8 mouse cellular contexts compared by ENCODE assay signal in genomic region chr4:41760288-41760721, GRCm38 (mm10). TPM values are rescaled to one million over a fixed set of nuclear protein-coding genes. Genes with fewer than 3 reads are reported as not detected.
A peak's percentile ranks its signal among the peaks of the same experiment; 100 is the strongest.
DNase-seq lines count a peak whose midpoint lies in the region; ATAC-seq and TF ChIP-seq lines count a peak whose summit lies in the region.

No protein-coding gene starts in this region.

- no peak overlapping the region for H3K27ac ChIP-seq in bone marrow macrophage, adult 2 months (ENCODE audit: insufficient read depth, low read depth, low read length)
- peak overlapping the region; percentile 95 for H3K27ac ChIP-seq in embryonic facial prominence, embryonic 15.5 days (replicated peaks)
- peak overlapping the region; percentile 97 for H3K27ac ChIP-seq in heart, embryonic 12.5 days (ENCODE audit: poor library complexity, severe bottlenecking)
- H3K27ac ChIP-seq in kidney, embryonic 16.5 days (ENCODE audit: low read length): peak overlapping the region; percentile 92
- peak overlapping the region; percentile 80 for H3K27ac ChIP-seq in liver, embryonic 13.5 days
- peak overlapping the region; percentile 82 for H3K27ac ChIP-seq in testis, adult 2 months (ENCODE audit: control insufficient read depth, insufficient read depth, low read depth, low read length)

- H3K9me3 ChIP-seq in E14TG2a.4 (ENCODE audit: low read length): no peaks in the 10 kb centered on the region
- no peaks in the 10 kb centered on the region for H3K9me3 ChIP-seq in embryonic facial prominence, embryonic 15.5 days (replicated peaks)
- H3K9me3 ChIP-seq in heart, embryonic 12.5 days (replicated peaks): no peaks in the 10 kb centered on the region
- no peaks in the 10 kb centered on the region for H3K9me3 ChIP-seq in kidney, embryonic 16.5 days (ENCODE audit: low read length)
- no peaks in the 10 kb centered on the region for H3K9me3 ChIP-seq in liver, embryonic 13.5 days (replicated peaks)

- peak; percentile 87 for ATAC-seq in embryonic facial prominence, embryonic 15.5 days (ENCODE audit: insufficient number of reproducible peaks, low FRiP score, low TSS enrichment, low read depth)
- ATAC-seq in heart, embryonic 12.5 days (ENCODE audit: insufficient number of reproducible peaks, low FRiP score): peak; percentile 91
- peak; percentile 93 for ATAC-seq in kidney, embryonic 16.5 days (ENCODE audit: low FRiP score, low TSS enrichment)
- ATAC-seq in liver, embryonic 13.5 days (ENCODE audit: low read depth): peak; percentile 91

- H3K4me2 ChIP-seq in embryonic facial prominence, embryonic 15.5 days (replicated peaks): peak overlapping the region; percentile 66
- peak overlapping the region; percentile 81 for H3K4me2 ChIP-seq in heart, embryonic 12.5 days
- peak overlapping the region; percentile 65 for H3K4me2 ChIP-seq in kidney, embryonic 16.5 days (replicated peaks; ENCODE audit: low read depth, low read length)
- H3K4me2 ChIP-seq in liver, embryonic 13.5 days: peak overlapping the region; percentile 63

- no peak for TF ChIP-seq POLR2A in bone marrow macrophage, adult 2 months (IDR thresholded peaks at IDR 0.05; ENCODE audit: borderline replicate concordance, low read depth, low read length)
- TF ChIP-seq POLR2A in testis, adult 2 months (IDR thresholded peaks at IDR 0.05; ENCODE audit: control insufficient read depth, low read depth, low read length): peak; percentile 55; the same call in 1 of the 2 replicates

- WGBS in embryonic facial prominence, embryonic 15.5 days: 1% methylated on average over 15 of the region's 15 CpGs
- WGBS in heart, embryonic 12.5 days: 1% methylated on average over 15 of the region's 15 CpGs
- 1% methylated on average over 15 of the region's 15 CpGs for WGBS in kidney, embryonic 16.5 days
- WGBS in liver, embryonic 13.5 days (ENCODE audit: insufficient replicate concordance): under 1% methylated on average over 15 of the region's 15 CpGs

- H3K4me1 ChIP-seq in E14TG2a.4 (replicated peaks; ENCODE audit: low read depth, low read length): peaks cover 67% of the 10 kb centered on the region
- peaks cover 13% of the 10 kb centered on the region for H3K4me1 ChIP-seq in bone marrow macrophage, adult 2 months (ENCODE audit: control insufficient read depth, insufficient read depth, low read length)
- H3K4me1 ChIP-seq in embryonic facial prominence, embryonic 15.5 days: peaks cover 46% of the 10 kb centered on the region
- H3K4me1 ChIP-seq in heart, embryonic 12.5 days (replicated peaks): peaks cover 47% of the 10 kb centered on the region
- H3K4me1 ChIP-seq in kidney, embryonic 16.5 days (ENCODE audit: insufficient read depth, low read length): peaks cover 44% of the 10 kb centered on the region
- H3K4me1 ChIP-seq in liver, embryonic 13.5 days (replicated peaks): peaks cover 48% of the 10 kb centered on the region
- peaks cover 28% of the 10 kb centered on the region for H3K4me1 ChIP-seq in testis, adult 2 months (ENCODE audit: control insufficient read depth, insufficient read depth, low read length)

- no peak for TF ChIP-seq CTCF in E14TG2a.4 (conservative IDR thresholded peaks at IDR 0.05; ENCODE audit: low read length)
- TF ChIP-seq CTCF in bone marrow macrophage, adult 2 months (IDR thresholded peaks at IDR 0.05; ENCODE audit: low read depth, low read length): no peak
- TF ChIP-seq CTCF in testis, adult 2 months (IDR thresholded peaks at IDR 0.05; ENCODE audit: control insufficient read depth, insufficient read depth, insufficient replicate concordance, low read depth, low read length): no peak

- peak overlapping the region; percentile 50 for H3K9ac ChIP-seq in embryonic facial prominence, embryonic 15.5 days
- peak overlapping the region; percentile 67 for H3K9ac ChIP-seq in heart, embryonic 12.5 days
- H3K9ac ChIP-seq in kidney, embryonic 16.5 days (replicated peaks; ENCODE audit: low read length): peak overlapping the region; percentile 71
- peak overlapping the region; percentile 66 for H3K9ac ChIP-seq in liver, embryonic 13.5 days

- H3K36me3 ChIP-seq in E14TG2a.4 (ENCODE audit: insufficient read depth, low read length): peaks cover 31% of the 10 kb centered on the region
- peaks cover 13% of the 10 kb centered on the region; the same call in 1 of the 2 replicates for H3K36me3 ChIP-seq in embryonic facial prominence, embryonic 15.5 days
- peaks cover 22% of the 10 kb centered on the region for H3K36me3 ChIP-seq in heart, embryonic 12.5 days
- H3K36me3 ChIP-seq in kidney, embryonic 16.5 days (ENCODE audit: insufficient read depth, low read length): no peaks in the 10 kb centered on the region
- peaks cover 19% of the 10 kb centered on the region; the same call in 1 of the 2 replicates for H3K36me3 ChIP-seq in liver, embryonic 13.5 days
- no peaks in the 10 kb centered on the region for H3K36me3 ChIP-seq in testis, adult 2 months (ENCODE audit: control insufficient read depth, insufficient read depth, low read length)

- peak overlapping the region; percentile 64 for H3K4me3 ChIP-seq in E14TG2a.4 (replicated peaks; ENCODE audit: low read length)
- peak overlapping the region; percentile 57 for H3K4me3 ChIP-seq in bone marrow macrophage, adult 2 months (ENCODE audit: insufficient read depth, low read length)
- H3K4me3 ChIP-seq in embryonic facial prominence, embryonic 15.5 days (replicated peaks): peak overlapping the region; percentile 59
- H3K4me3 ChIP-seq in heart, embryonic 12.5 days: peak overlapping the region; percentile 49
- peak overlapping the region; percentile 52 for H3K4me3 ChIP-seq in kidney, embryonic 16.5 days (ENCODE audit: low read length)
- peak overlapping the region; percentile 43 for H3K4me3 ChIP-seq in liver, embryonic 13.5 days (replicated peaks)
- H3K4me3 ChIP-seq in testis, adult 2 months (ENCODE audit: control insufficient read depth, low read depth, low read length): peak overlapping the region; percentile 84

- no peaks in the 10 kb centered on the region for H3K27me3 ChIP-seq in E14TG2a.4 (ENCODE audit: insufficient read depth, low read length)
- no peaks in the 10 kb centered on the region for H3K27me3 ChIP-seq in embryonic facial prominence, embryonic 15.5 days
- no peaks in the 10 kb centered on the region for H3K27me3 ChIP-seq in heart, embryonic 12.5 days (replicated peaks)
- no peaks in the 10 kb centered on the region for H3K27me3 ChIP-seq in kidney, embryonic 16.5 days (ENCODE audit: insufficient read depth, low read length)
- no peaks in the 10 kb centered on the region for H3K27me3 ChIP-seq in liver, embryonic 13.5 days
- no peaks in the 10 kb centered on the region for H3K27me3 ChIP-seq in testis, adult 2 months (ENCODE audit: control insufficient read depth, insufficient read depth, low read length)

- DNase-seq in liver, embryonic 13.5 days: peak; percentile 85
- DNase-seq in neural tube, embryonic 10.5 days (ENCODE audit: extremely low spot score, low spot score): peak; percentile 83

RNA-seq across cellular contexts. Expression of gene Sigmar1, which starts 4.3 kb away (rescaled TPM):
- 52.7 and 60.0 TPM in 2 replicates for polyA plus RNA-seq in bone marrow macrophage, adult 2 months (2012; ENCODE audit: insufficient read depth, insufficient read length, missing spikeins)
- polyA plus RNA-seq in embryonic facial prominence, embryonic 15.5 days (2015; fragmentation: Nextera tagmentation; extraction: Ambion mirVana): 75.9 and 79.7 TPM in 2 replicates
- polyA plus RNA-seq in heart, embryonic 12.5 days (2016; fragmentation: Nextera tagmentation; extraction: Ambion mirVana): 61.2 and 62.1 TPM in 2 replicates
- 98.2 and 100 TPM in 2 replicates for polyA plus RNA-seq in kidney, embryonic 16.5 days (2015; fragmentation: Nextera tagmentation; extraction: Ambion mirVana)
- 45.1 and 45.2 TPM in 2 replicates for polyA plus RNA-seq in liver, embryonic 13.5 days (2015; fragmentation: Nextera tagmentation; extraction: Ambion mirVana)
- polyA plus RNA-seq in testis, adult 2 months (2012; rRNA removed): 21.0 and 22.3 TPM in 2 replicates

RNA-seq across cellular contexts. Expression of gene Galt, which starts 5.3 kb away (rescaled TPM):
- polyA plus RNA-seq in bone marrow macrophage, adult 2 months (2012; ENCODE audit: insufficient read depth, insufficient read length, missing spikeins): 30.4 and 34.5 TPM in 2 replicates
- polyA plus RNA-seq in embryonic facial prominence, embryonic 15.5 days (2015; fragmentation: Nextera tagmentation; extraction: Ambion mirVana): 41.4 and 45.5 TPM in 2 replicates
- polyA plus RNA-seq in heart, embryonic 12.5 days (2016; fragmentation: Nextera tagmentation; extraction: Ambion mirVana): 54.6 and 57.0 TPM in 2 replicates
- polyA plus RNA-seq in kidney, embryonic 16.5 days (2015; fragmentation: Nextera tagmentation; extraction: Ambion mirVana): 61.9 and 65.5 TPM in 2 replicates
- 22.5 and 25.0 TPM in 2 replicates for polyA plus RNA-seq in liver, embryonic 13.5 days (2015; fragmentation: Nextera tagmentation; extraction: Ambion mirVana)
- polyA plus RNA-seq in testis, adult 2 months (2012; rRNA removed): 11.1 and 13.6 TPM in 2 replicates

RNA-seq across cellular contexts. Expression of gene Ccl27a, which starts 13.7 kb away (rescaled TPM):
- polyA plus RNA-seq in bone marrow macrophage, adult 2 months (2012; ENCODE audit: insufficient read depth, insufficient read length, missing spikeins): 13.3 and 15.4 TPM in 2 replicates
- polyA plus RNA-seq in embryonic facial prominence, embryonic 15.5 days (2015; fragmentation: Nextera tagmentation; extraction: Ambion mirVana): 36.5 and 43.8 TPM in 2 replicates
- polyA plus RNA-seq in heart, embryonic 12.5 days (2016; fragmentation: Nextera tagmentation; extraction: Ambion mirVana): 45.8 and 47.5 TPM in 2 replicates
- polyA plus RNA-seq in kidney, embryonic 16.5 days (2015; fragmentation: Nextera tagmentation; extraction: Ambion mirVana): 36.3 and 38.5 TPM in 2 replicates
- polyA plus RNA-seq in liver, embryonic 13.5 days (2015; fragmentation: Nextera tagmentation; extraction: Ambion mirVana): 7.1 and 7.6 TPM in 2 replicates
- polyA plus RNA-seq in testis, adult 2 months (2012; rRNA removed): 872 and 1,011 TPM in 2 replicates

RNA-seq across cellular contexts. Expression of gene Arid3c, which starts 29.4 kb away (rescaled TPM):
- not detected in 2 replicates for polyA plus RNA-seq in bone marrow macrophage, adult 2 months (2012; ENCODE audit: insufficient read depth, insufficient read length, missing spikeins)
- 0.12 and 0.16 TPM in 2 replicates for polyA plus RNA-seq in embryonic facial prominence, embryonic 15.5 days (2015; fragmentation: Nextera tagmentation; extraction: Ambion mirVana)
- not detected in 2 replicates for polyA plus RNA-seq in heart, embryonic 12.5 days (2016; fragmentation: Nextera tagmentation; extraction: Ambion mirVana)
- polyA plus RNA-seq in kidney, embryonic 16.5 days (2015; fragmentation: Nextera tagmentation; extraction: Ambion mirVana): not detected in 2 replicates
- not detected in 2 replicates for polyA plus RNA-seq in liver, embryonic 13.5 days (2015; fragmentation: Nextera tagmentation; extraction: Ambion mirVana)
- polyA plus RNA-seq in testis, adult 2 months (2012; rRNA removed): 0.12 and 0.17 TPM in 2 replicates

RNA-seq across cellular contexts. Expression of gene Dctn3, which starts 37.3 kb away (rescaled TPM):
- polyA plus RNA-seq in bone marrow macrophage, adult 2 months (2012; ENCODE audit: insufficient read depth, insufficient read length, missing spikeins): 75.2 and 75.7 TPM in 2 replicates
- 139 and 146 TPM in 2 replicates for polyA plus RNA-seq in embryonic facial prominence, embryonic 15.5 days (2015; fragmentation: Nextera tagmentation; extraction: Ambion mirVana)
- polyA plus RNA-seq in heart, embryonic 12.5 days (2016; fragmentation: Nextera tagmentation; extraction: Ambion mirVana): 113 and 118 TPM in 2 replicates
- polyA plus RNA-seq in kidney, embryonic 16.5 days (2015; fragmentation: Nextera tagmentation; extraction: Ambion mirVana): 137 and 149 TPM in 2 replicates
- 86.4 and 90.0 TPM in 2 replicates for polyA plus RNA-seq in liver, embryonic 13.5 days (2015; fragmentation: Nextera tagmentation; extraction: Ambion mirVana)
- polyA plus RNA-seq in testis, adult 2 months (2012; rRNA removed): 84.2 and 90.3 TPM in 2 replicates

Comparison
In these comparisons a context has a peak if more than half of its experiments do, and no peak if none do; other contexts are left out.
1. RNA of gene Ccl27a, which starts 13.7 kb away (polyA plus RNA-seq): 872 to 1,011 TPM in testis, adult 2 months; 45.8 to 47.5 TPM in heart, embryonic 12.5 days, 36.5 to 43.8 TPM in embryonic facial prominence, embryonic 15.5 days, 36.3 to 38.5 TPM in kidney, embryonic 16.5 days, 13.3 to 15.4 TPM in bone marrow macrophage, adult 2 months and 7.1 to 7.6 TPM in liver, embryonic 13.5 days; every median in the first group is over 10 times any median in the second.
2. Peak in every context shown above with its lines, with median percentiles within 50 percentile points of each other: H3K4me3 ChIP-seq, ATAC-seq, H3K4me2 ChIP-seq and H3K9ac ChIP-seq.